Mouse (Mus musculus): ENCODE results near the gene Dusp15.

The Dusp15 gene

GRCm38 (mm10) chr2:152906274-152907037 is 45.0 kb downstream of the Dusp15 start:
- DNase-seq (ENCODE audit: inconsistent age in 2 of 2, low spot score in 1 of 2), result peak in 1 of 2 experiments; percentile 28

- peak in 1 of 2 experiments; percentile 54 for DNase-seq (ENCODE audit: inconsistent age in 2 of 2, low spot score in 1 of 2)
These were observed 46.3 kb downstream of the Dusp15 start for GRCm38 (mm10) chr2:152905036-152905829.

GRCm38 (mm10) chr2:152904127-152904643 is 47.3 kb downstream of the Dusp15 start:
- peak in 1 of 2 experiments; percentile 50 for DNase-seq (ENCODE audit: inconsistent age in 2 of 2, low spot score in 1 of 2)

GRCm38 (mm10) chr2:152903586-152903985 is 47.9 kb downstream of the Dusp15 start:
- DNase-seq (ENCODE audit: inconsistent age in 2 of 2, low spot score in 1 of 2), result peak; percentile 88 to 92

- no peak for DNase-seq (ENCODE audit: inconsistent age in 2 of 2, low spot score in 1 of 2)
These were observed 48.8 kb downstream of the Dusp15 start for GRCm38 (mm10) chr2:152902658-152903057.

- no peak for DNase-seq (ENCODE audit: inconsistent age in 2 of 2, low spot score in 1 of 2)
These were observed 50.2 kb downstream of the Dusp15 start for GRCm38 (mm10) chr2:152901296-152901695.

- no peak for DNase-seq (ENCODE audit: inconsistent age in 2 of 2, low spot score in 1 of 2)
These were observed 52.5 kb downstream of the Dusp15 start for GRCm38 (mm10) chr2:152899011-152899410.

GRCm38 (mm10) chr2:152896926-152897325 is 54.6 kb downstream of the Dusp15 start:
- DNase-seq (ENCODE audit: inconsistent age in 2 of 2, low spot score in 1 of 2), result no peak

- DNase-seq (ENCODE audit: inconsistent age in 2 of 2, low spot score in 1 of 2), result no peak
These were observed 55.7 kb downstream of the Dusp15 start for GRCm38 (mm10) chr2:152895834-152896233.

Measured in adrenal gland, adult (tissue).